Mouse (Mus musculus): ENCODE results near the gene Vmn2r44. TPM values are rescaled to one million over a fixed set of nuclear protein-coding genes. Genes with fewer than 3 reads are reported as not detected.

Gene Vmn2r44
- polyA plus RNA-seq (2014; fragmentation: Illumina TruSeq; extraction: RNeasy Lipid Tissue Mini Kit (QIAGEN cat#74804); ENCODE audit: low read depth, low replicate concordance) = not detected

GRCm38 (mm10) chr7:8383233-8383632 is at the start of gene Vmn2r44:
Gene Vmn2r44, minus strand, starts transcription at chr7:8383333.

Other genes starting within 250 kb of the Vmn2r44 start
- not detected for gene Vmn2r41, start 221.7 kb downstream of the Vmn2r44 start, polyA plus RNA-seq (2014; fragmentation: Illumina TruSeq; extraction: RNeasy Lipid Tissue Mini Kit (QIAGEN cat#74804); ENCODE audit: low read depth, low replicate concordance)
- gene Vmn2r42, start 183.0 kb downstream of the Vmn2r44 start, polyA plus RNA-seq (2014; fragmentation: Illumina TruSeq; extraction: RNeasy Lipid Tissue Mini Kit (QIAGEN cat#74804); ENCODE audit: low read depth, low replicate concordance) = not detected
- gene Vmn2r43, start 122.7 kb downstream of the Vmn2r44 start, polyA plus RNA-seq (2014; fragmentation: Illumina TruSeq; extraction: RNeasy Lipid Tissue Mini Kit (QIAGEN cat#74804); ENCODE audit: low read depth, low replicate concordance) = not detected
- gene Vmn2r45, start 105.7 kb upstream of the Vmn2r44 start, polyA plus RNA-seq (2014; fragmentation: Illumina TruSeq; extraction: RNeasy Lipid Tissue Mini Kit (QIAGEN cat#74804); ENCODE audit: low read depth, low replicate concordance) = not detected